In genomic region chr2:26447451-26447850, GRCm38 (mm10) we compare ENCODE assay signal across 11 mouse cellular contexts. TPM values are rescaled to one million over a fixed set of nuclear protein-coding genes. Genes with fewer than 3 reads are reported as not detected.
DNase-seq lines count a peak whose midpoint lies in the region; ATAC-seq and TF ChIP-seq lines count a peak whose summit lies in the region.
"Had no signal": no experiment of that assay in that cellular context is flagged by ENCODE, and none has a peak within 500 bp of the region (broad histone marks: within the 10 kb centered on the region; RNA-seq: fewer than 3 reads in every experiment).

No protein-coding gene starts in this region.

- no peaks in the 10 kb centered on the region for H3K27me3 ChIP-seq in forebrain, embryonic 15.5 days
- H3K27me3 ChIP-seq in forebrain, embryonic 14.5 days (replicated peaks; ENCODE audit: control insufficient read depth, insufficient read depth, low read length), result no peaks in the 10 kb centered on the region

- H3K4me3 ChIP-seq in forebrain, embryonic 15.5 days, result no peak overlapping the region
- no peak overlapping the region for H3K4me3 ChIP-seq in forebrain, embryonic 14.5 days (ENCODE audit: low read depth, low read length)
- peak overlapping the region; percentile 68; the same call in 1 of the 2 replicates for H3K4me3 ChIP-seq in layer of hippocampus, adult 2 months

- TF ChIP-seq CTCF in layer of hippocampus, adult 2 months (conservative IDR thresholded peaks at IDR 0.05), result no peak

- ATAC-seq in forebrain, embryonic 15.5 days (replicated peaks), result no peak
- no peak for ATAC-seq in forebrain, embryonic 14.5 days
- ATAC-seq: forebrain, embryonic 16.5 days; intestine, postnatal 0 days had no signal

- peak overlapping the region; percentile 9; the same call in 1 of the 2 replicates for H3K9ac ChIP-seq in forebrain, embryonic 15.5 days (replicated peaks)
- H3K9ac ChIP-seq in forebrain, embryonic 14.5 days (ENCODE audit: low read length), result no peak overlapping the region

- H3K4me1 ChIP-seq in forebrain, embryonic 15.5 days, result peaks cover 49% of the 10 kb centered on the region
- H3K4me1 ChIP-seq in forebrain, embryonic 14.5 days (ENCODE audit: control insufficient read depth, insufficient read depth, low read length), result peaks cover 27% of the 10 kb centered on the region

- H3K9me3 ChIP-seq in forebrain, embryonic 15.5 days, result no peaks in the 10 kb centered on the region
- H3K9me3 ChIP-seq in forebrain, embryonic 14.5 days (replicated peaks; ENCODE audit: control insufficient read depth, low read length), result no peaks in the 10 kb centered on the region

- no peaks in the 10 kb centered on the region for H3K36me3 ChIP-seq in forebrain, embryonic 15.5 days
- H3K36me3 ChIP-seq in forebrain, embryonic 14.5 days (ENCODE audit: control insufficient read depth, insufficient read depth, low read length), result no peaks in the 10 kb centered on the region

- H3K4me2 ChIP-seq in forebrain, embryonic 15.5 days (replicated peaks), result no peak overlapping the region
- no peak overlapping the region for H3K4me2 ChIP-seq in forebrain, embryonic 14.5 days (ENCODE audit: low read length)

- 85% methylated on average over 1 of the region's 1 CpGs for WGBS in forebrain, embryonic 15.5 days
- 76% methylated on average over 1 of the region's 1 CpGs for WGBS in forebrain, embryonic 14.5 days

- H3K27ac ChIP-seq in forebrain, embryonic 15.5 days (replicated peaks), result no peak overlapping the region
- no peak overlapping the region for H3K27ac ChIP-seq in forebrain, embryonic 14.5 days (ENCODE audit: low read depth, low read length)
- H3K27ac ChIP-seq in layer of hippocampus, adult 2 months, result no peak overlapping the region

- no peak for DNase-seq in forebrain, embryonic 14.5 days (ENCODE audit: low spot score)
- DNase-seq in layer of hippocampus, adult 2 months (ENCODE audit: low spot score in 2 of 2), result no peak
- DNase-seq in layer of hippocampus, adult 18-20 months (ENCODE audit: low spot score in 2 of 2), result no peak
- peak; percentile 26 for DNase-seq in thymus, postnatal 4 days
- no peak for DNase-seq in thymus, adult 18-20 months
- DNase-seq in ovary, adult 18-20 months (ENCODE audit: low spot score), result no peak
- DNase-seq: lung, adult 18-20 months; thymus, adult 2 months had no signal

RNA-seq across cellular contexts. Expression of gene Sec16a, which starts 2.4 kb away (rescaled TPM):
- polyA plus RNA-seq in forebrain, embryonic 15.5 days (2015; fragmentation: Nextera tagmentation; extraction: Ambion mirVana), result 18.3 and 19.8 TPM in 2 replicates
- polyA plus RNA-seq in forebrain, embryonic 14.5 days (2014; fragmentation: Nextera tagmentation; extraction: Ambion mirVana), result 23.4 and 24.6 TPM in 2 replicates
- total RNA-seq in layer of hippocampus, adult 2 months (2021), result 10 to 100 TPM; 49.3 to 51.3 TPM
- total RNA-seq in layer of hippocampus, adult 18-20 months (2021), result 10 to 100 TPM; 50.3 to 50.4 TPM

RNA-seq across cellular contexts. Expression of gene Inpp5e, which starts 38.4 kb away (rescaled TPM):
- polyA plus RNA-seq in forebrain, embryonic 15.5 days (2015; fragmentation: Nextera tagmentation; extraction: Ambion mirVana), result 20.6 and 22.4 TPM in 2 replicates
- polyA plus RNA-seq in forebrain, embryonic 14.5 days (2014; fragmentation: Nextera tagmentation; extraction: Ambion mirVana), result 13.9 and 16.2 TPM in 2 replicates
- 10 to 100 TPM; 22.2 to 25.1 TPM for total RNA-seq in layer of hippocampus, adult 2 months (2021)
- total RNA-seq in layer of hippocampus, adult 18-20 months (2021), result 10 to 100 TPM; 23.3 to 24.5 TPM

RNA-seq across cellular contexts. Expression of gene Pmpca, which starts 58.3 kb away (rescaled TPM):
- polyA plus RNA-seq in forebrain, embryonic 15.5 days (2015; fragmentation: Nextera tagmentation; extraction: Ambion mirVana), result 90.2 and 98.3 TPM in 2 replicates
- polyA plus RNA-seq in forebrain, embryonic 14.5 days (2014; fragmentation: Nextera tagmentation; extraction: Ambion mirVana), result 70.1 and 72.6 TPM in 2 replicates
- total RNA-seq in layer of hippocampus, adult 2 months (2021), result 100 to 1,000 TPM in 1 of 2 experiments, 10 to 100 TPM in 1; 89.2 to 100 TPM
- 10 to 100 TPM; 83.4 to 91.8 TPM for total RNA-seq in layer of hippocampus, adult 18-20 months (2021)

RNA-seq across cellular contexts. Expression of gene Entr1, which starts 58.3 kb away (rescaled TPM):
- 191 and 194 TPM in 2 replicates for polyA plus RNA-seq in forebrain, embryonic 15.5 days (2015; fragmentation: Nextera tagmentation; extraction: Ambion mirVana)
- polyA plus RNA-seq in forebrain, embryonic 14.5 days (2014; fragmentation: Nextera tagmentation; extraction: Ambion mirVana), result 149 and 152 TPM in 2 replicates
- 100 to 1,000 TPM; 159 to 168 TPM for total RNA-seq in layer of hippocampus, adult 2 months (2021)
- total RNA-seq in layer of hippocampus, adult 18-20 months (2021), result 100 to 1,000 TPM; 140 to 141 TPM
